Mouse (Mus musculus) ES-E14 (cell line): Measurements from ENCODE around the gene Alk. TPM values are rescaled to one million over a fixed set of nuclear protein-coding genes. Genes with fewer than 3 reads are reported as not detected.

Experiments
- DNase-seq: peaks from one replicate; pipeline ENCODE4 v3.0.0-alpha.2; 2013; ENCODE audit warnings: low read depth, low spot score
- H3K27ac ChIP-seq: 2 replicates; pipeline ENCODE4 v1.5.1; 2012; ENCODE audit warnings: low read depth, mild to moderate bottlenecking, low read length, moderate library complexity, mixed read lengths; ENCODE audit not compliant: poor library complexity, insufficient read depth, severe bottlenecking
- H3K36me3 ChIP-seq: 2 replicates; pipeline ENCODE4 v1.6.1; 2012; ENCODE audit warnings: mild to moderate bottlenecking, low read length, moderate library complexity, mixed read lengths; ENCODE audit not compliant: control insufficient read depth, poor library complexity, insufficient read depth, severe bottlenecking
- H3K4me1 ChIP-seq, 2 experiments: fragments of 150-350 bp in 1 of 2; sonication (generic) in 1 of 2; 2 replicates each; pipeline ENCODE4 v1.6.1; 2012; ENCODE audit warnings: low read length in 2 of 2, mild to moderate bottlenecking in 1 of 2, mixed read lengths in 1 of 2; ENCODE audit not compliant: control insufficient read depth in 2 of 2, insufficient read depth in 2 of 2, poor library complexity in 1 of 2
- H3K4me3 ChIP-seq, 2 experiments: fragments of 150-350 bp in 1 of 2; sonication (generic) in 1 of 2; 2 replicates each; pipeline ENCODE4 v1.5.1; 2012; ENCODE audit warnings: low read length in 2 of 2, low read depth in 1 of 2, mild to moderate bottlenecking in 1 of 2, mixed read lengths in 1 of 2; ENCODE audit not compliant: insufficient read depth in 1 of 2, poor library complexity in 1 of 2, severe bottlenecking in 1 of 2
- H3K9ac ChIP-seq: 2 replicates; pipeline ENCODE4 v1.6.1; 2012; ENCODE audit warnings: low read depth, mild to moderate bottlenecking, low read length, mixed read lengths; ENCODE audit not compliant: poor library complexity, insufficient read depth, severe bottlenecking
- H3K9me3 ChIP-seq: fragments of 150-350 bp; sonication (generic); 2 replicates; pipeline ENCODE4 v1.6.1; 2012; ENCODE audit warnings: low read depth, mild to moderate bottlenecking, low read length; ENCODE audit not compliant: control insufficient read depth, insufficient read depth
- CHD2 ChIP-seq: IDR thresholded peaks from 2 replicates; pipeline ENCODE4 v1.6.1; 2014; ENCODE audit warnings: mild to moderate bottlenecking, low read depth, low read length, inconsistent platforms
- HCFC1 ChIP-seq: IDR thresholded peaks from 2 replicates; pipeline ENCODE4 v1.6.1; 2012; ENCODE audit warnings: low read length, inconsistent platforms, borderline replicate concordance; ENCODE audit not compliant: insufficient read depth
- MAFK ChIP-seq: IDR thresholded peaks from 2 replicates; pipeline ENCODE4 v1.6.1; 2014; ENCODE audit warnings: mild to moderate bottlenecking, low read depth, low read length, inconsistent platforms; ENCODE audit not compliant: insufficient read depth
- ZC3H11A ChIP-seq: IDR thresholded peaks from 2 replicates; pipeline ENCODE4 v1.6.1; 2012; ENCODE audit warnings: low read depth, mild to moderate bottlenecking, inconsistent platforms, low read length, borderline replicate concordance
- ZNF384 ChIP-seq: IDR thresholded peaks from 2 replicates; pipeline ENCODE4 v1.6.1; 2012; ENCODE audit warnings: low read depth, low read length, inconsistent platforms
- in situ Hi-C, 2 experiments: fragments of 600-800 bp; cut with MboI; formaldehyde crosslinking; loops; one replicate each; pipeline ENCODE4 v1.15.1; 2025; ENCODE audit warnings: low sequenced_read_pairs in 2 of 2, inconsistent platforms in 1 of 2; ENCODE audit not compliant: unreplicated experiment in 2 of 2
- total RNA-seq: library from RNA; depleted of rRNA; stranded (reverse); fragments of 300-350 nt; gene quantifications from 2 replicates; pipeline ENCODE4 v1.2.3, GENCODE M21; 2012

Alk gene
- total RNA-seq, 1 experiment, result 0.58 TPM

DNA sequence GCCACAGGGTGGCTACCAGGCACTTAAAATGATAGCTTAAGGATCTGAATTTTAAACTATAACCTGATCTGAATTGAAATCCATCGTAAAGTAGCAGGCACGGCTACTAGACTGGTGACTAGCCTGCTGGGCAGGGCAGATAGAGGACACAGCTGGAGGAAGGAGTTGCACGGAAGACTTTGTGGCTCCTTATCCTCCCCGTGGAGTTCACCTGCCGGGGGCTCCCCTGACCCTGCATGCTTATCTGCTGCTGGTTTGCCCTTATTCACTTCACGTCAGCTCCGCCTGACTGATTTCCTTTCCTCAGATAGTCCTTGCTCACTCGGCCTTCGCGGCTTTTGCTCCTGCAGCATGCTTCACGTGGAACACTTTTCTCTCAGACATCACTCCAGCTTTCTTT, 484.1 kb downstream of the Alk start:
- no peak overlapping the region for H3K4me3 ChIP-seq
- no peaks in the 10 kb centered on the region for H3K4me1 ChIP-seq
- no peaks in the 10 kb centered on the region for H3K9me3 ChIP-seq
- no peak for TF ChIP-seq ZNF384
- TF ChIP-seq CHD2, result no peak
- no peak for TF ChIP-seq HCFC1
- no peak for TF ChIP-seq ZC3H11A
- no peak for TF ChIP-seq MAFK
- in situ Hi-C loops, result no loop called here
- no peaks in the 10 kb centered on the region for H3K36me3 ChIP-seq
- H3K9ac ChIP-seq, result no peak overlapping the region
- peak overlapping the region; percentile 47; the same call in 1 of the 2 replicates for H3K27ac ChIP-seq
- DNase-seq, result no peak

DNA sequence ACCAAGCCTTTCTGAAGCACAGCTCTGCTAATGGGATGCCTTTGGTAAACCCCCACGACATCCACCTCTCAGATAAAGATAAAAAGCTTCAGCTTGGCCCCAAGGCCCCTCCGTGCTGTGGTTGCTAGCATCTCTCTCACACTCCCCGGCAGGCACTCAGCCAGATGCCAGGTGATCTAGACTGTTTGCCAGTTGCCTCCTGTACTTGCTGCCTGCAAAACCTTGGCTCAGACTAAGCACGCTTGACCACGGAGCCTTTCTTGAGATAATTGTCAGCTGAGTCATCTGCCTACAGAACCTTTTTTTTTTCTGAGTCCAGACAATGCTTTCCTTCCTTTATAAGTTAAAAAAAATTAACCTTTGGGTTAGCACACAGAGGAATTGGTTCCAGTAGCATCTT, 486.1 kb downstream of the Alk start:
- no peak for DNase-seq
- Histone ChIP-seq H3K9me3 (no peaks in the 10 kb centered on the region), H3K36me3 (no peaks in the 10 kb centered on the region), H3K4me1 (no peaks in the 10 kb centered on the region), H3K27ac (no peak overlapping the region), H3K9ac (no peak overlapping the region), H3K4me3 (no peak overlapping the region)
- in situ Hi-C loops, result no loop called here
- TF ChIP-seq ZNF384 (no peak), MAFK (no peak), ZC3H11A (no peak), CHD2 (no peak), HCFC1 (no peak)

DNA sequence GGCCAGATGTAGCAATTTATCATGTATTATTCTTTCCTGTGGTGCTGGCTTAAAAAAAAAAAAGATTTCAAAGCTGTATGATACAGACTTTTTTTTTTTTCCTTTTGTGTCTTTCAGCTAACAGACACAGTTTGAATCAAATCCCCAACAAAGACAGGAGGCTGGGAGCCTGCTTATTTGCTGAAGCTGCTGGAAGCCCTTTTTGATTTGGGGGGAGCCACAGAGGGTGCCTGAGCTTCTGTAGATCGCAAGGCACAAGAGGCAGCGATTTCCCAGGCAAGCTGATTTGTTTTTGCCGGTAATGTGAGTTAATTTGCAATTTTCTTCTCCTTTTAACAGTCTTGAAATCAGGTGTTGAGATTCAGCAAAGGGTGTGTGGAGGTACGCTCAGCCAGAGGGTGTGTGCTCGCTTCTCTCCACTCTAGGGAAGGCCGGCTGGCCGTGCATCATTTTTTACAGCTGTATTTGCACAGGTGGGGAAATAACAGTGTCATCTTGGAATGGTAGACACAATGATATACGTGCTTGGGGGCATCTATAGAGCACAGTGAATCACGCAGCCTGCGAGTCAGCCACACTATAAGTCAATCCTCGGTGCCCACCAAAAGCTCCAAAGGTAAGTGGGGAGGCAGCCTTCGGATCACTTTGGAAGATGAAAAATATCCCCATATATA, 489.0 kb downstream of the Alk start:
- TF ChIP-seq ZC3H11A (no peak), CHD2 (no peak), MAFK (no peak), HCFC1 (no peak), ZNF384 (no peak)
- Histone ChIP-seq H3K9me3 (no peaks in the 10 kb centered on the region), H3K9ac (no peak overlapping the region), H3K36me3 (no peaks in the 10 kb centered on the region), H3K4me1 (no peaks in the 10 kb centered on the region), H3K4me3 (no peak overlapping the region), H3K27ac (no peak overlapping the region)
- no peak for DNase-seq
- in situ Hi-C loops, result no loop called here

DNA sequence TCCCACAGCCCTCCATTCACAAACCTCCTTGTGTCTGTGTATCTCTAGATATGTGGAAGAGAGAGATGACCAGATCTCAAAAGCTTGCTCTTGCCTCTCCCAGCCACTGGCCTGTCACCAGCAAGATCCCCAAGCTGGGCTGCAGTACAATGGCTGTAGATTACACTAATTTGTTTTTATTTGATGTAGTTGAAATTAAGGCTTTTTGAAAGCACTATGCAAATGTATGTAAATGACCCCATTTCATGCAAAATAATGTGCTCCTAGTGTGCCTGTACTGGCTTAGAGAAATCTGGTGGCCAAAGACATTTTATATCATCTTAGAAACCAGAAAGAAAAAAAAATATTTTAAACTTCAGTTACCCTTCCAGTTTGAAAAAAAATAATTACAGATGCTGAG, 492.4 kb downstream of the Alk start:
- H3K9ac ChIP-seq, result no peak overlapping the region
- H3K4me3 ChIP-seq, result no peak overlapping the region
- no peak overlapping the region for H3K27ac ChIP-seq
- DNase-seq, result no peak
- TF ChIP-seq ZC3H11A (no peak), HCFC1 (no peak), CHD2 (no peak), ZNF384 (no peak), MAFK (no peak)
- H3K36me3 ChIP-seq, result no peaks in the 10 kb centered on the region
- no peaks in the 10 kb centered on the region for H3K9me3 ChIP-seq
- no peaks in the 10 kb centered on the region for H3K4me1 ChIP-seq
- in situ Hi-C loops, result no loop called here

DNA sequence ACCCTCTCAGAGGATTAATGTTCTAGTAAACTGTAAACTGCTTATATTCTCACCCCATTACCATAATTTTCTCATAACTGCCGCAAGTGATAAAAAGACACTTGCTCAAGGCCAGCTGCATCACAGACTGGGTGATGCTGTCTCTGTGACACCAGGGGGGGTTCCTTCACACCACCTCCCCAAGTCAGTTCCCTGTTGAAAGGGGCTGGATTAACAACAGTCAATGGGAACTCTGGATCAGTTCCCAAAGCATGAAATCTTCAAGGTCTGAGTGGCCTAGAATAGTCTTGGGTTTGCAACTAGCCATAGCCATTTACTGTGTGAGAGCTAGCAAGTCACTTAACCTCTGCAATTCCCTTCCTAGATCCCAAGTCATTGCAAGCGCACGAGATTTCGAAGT, 492.9 kb downstream of the Alk start:
- in situ Hi-C loops, result no loop called here
- TF ChIP-seq MAFK (no peak), ZC3H11A (no peak), ZNF384 (no peak), HCFC1 (no peak), CHD2 (no peak)
- no peak for DNase-seq
- Histone ChIP-seq H3K36me3 (no peaks in the 10 kb centered on the region), H3K4me1 (no peaks in the 10 kb centered on the region), H3K4me3 (no peak overlapping the region), H3K27ac (no peak overlapping the region), H3K9ac (no peak overlapping the region), H3K9me3 (no peaks in the 10 kb centered on the region)
